Mouse (Mus musculus) layer of hippocampus, adult 9-10 months (tissue): ENCODE results near the gene Wdr83.

Source experiments
- DNase-seq: peaks from one replicate; pipeline ENCODE4 v3.0.0; 2022; ENCODE audit warnings: low spot score

Gene Wdr83

GRCm38 (mm10) chr8:85035165-85035727, 45.9 kb downstream of the Wdr83 start:
- no peak for DNase-seq

DNA sequence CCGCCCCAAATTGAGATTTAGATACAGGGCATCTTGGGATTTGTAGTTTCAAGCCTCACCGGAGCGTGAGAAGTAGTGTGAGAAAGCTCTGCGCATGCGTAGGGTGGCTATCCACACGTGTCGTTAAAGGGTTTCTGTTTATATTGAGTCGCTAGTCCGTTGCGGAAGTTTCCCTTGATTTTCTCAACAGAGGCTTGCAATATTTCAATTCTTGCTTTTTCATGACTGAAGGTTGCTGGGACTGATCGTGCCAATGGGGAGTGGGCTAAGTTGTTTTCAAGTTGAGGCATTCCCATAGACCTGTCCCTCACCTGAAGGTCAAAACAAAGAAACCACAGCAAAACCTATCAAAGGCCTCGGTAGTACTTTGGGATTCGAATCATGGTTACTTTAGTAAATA, 46.3 kb downstream of the Wdr83 start:
- DNase-seq = peak; percentile 52

- DNase-seq = no peak
These were observed 47.2 kb downstream of the Wdr83 start for GRCm38 (mm10) chr8:85033867-85034266.

- no peak for DNase-seq
These were observed 48.3 kb downstream of the Wdr83 start for GRCm38 (mm10) chr8:85032622-85033311.

DNA sequence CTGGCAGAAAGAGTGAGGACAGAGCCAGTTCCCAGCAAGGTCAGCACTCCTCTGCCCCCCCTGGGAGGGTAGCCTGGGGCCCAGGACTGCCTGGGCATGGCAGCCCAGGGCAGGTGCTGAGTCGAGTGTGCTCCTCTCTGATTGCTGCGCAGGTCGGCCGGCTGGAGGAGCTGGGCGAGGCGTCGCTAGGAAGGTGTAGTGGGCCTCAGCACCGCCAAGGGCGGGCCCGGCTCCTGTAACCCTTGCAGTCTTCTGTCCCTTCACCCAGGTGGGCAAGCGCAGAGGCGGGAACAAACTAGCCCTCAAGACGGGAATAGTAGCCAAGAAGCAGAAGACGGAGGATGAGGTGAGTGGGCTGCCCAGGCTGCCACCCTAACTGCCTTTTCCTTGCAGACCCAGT, 51.8 kb downstream of the Wdr83 start:
- no peak for DNase-seq

DNA sequence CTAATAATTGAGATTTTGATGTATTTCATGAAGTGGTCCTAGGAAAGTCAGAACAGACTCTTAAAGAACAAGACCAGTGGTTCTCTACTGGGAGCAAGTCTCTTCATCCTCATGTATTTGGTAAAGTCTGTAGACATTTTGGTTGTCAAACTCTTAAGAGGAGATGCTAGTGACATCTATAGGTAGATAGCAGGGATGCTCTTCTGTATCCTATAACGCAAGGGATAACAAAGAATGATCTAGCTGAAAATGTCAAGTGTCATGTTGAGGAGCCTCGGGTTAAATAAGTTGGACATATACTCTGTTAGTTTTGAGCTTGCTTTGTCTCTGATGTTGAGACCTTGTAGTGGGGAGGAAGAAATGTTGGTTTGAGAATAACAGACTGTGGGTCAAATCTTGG, 53.2 kb downstream of the Wdr83 start:
- DNase-seq = no peak

GRCm38 (mm10) chr8:85027516-85027855, 53.6 kb downstream of the Wdr83 start:
- no peak for DNase-seq

DNA sequence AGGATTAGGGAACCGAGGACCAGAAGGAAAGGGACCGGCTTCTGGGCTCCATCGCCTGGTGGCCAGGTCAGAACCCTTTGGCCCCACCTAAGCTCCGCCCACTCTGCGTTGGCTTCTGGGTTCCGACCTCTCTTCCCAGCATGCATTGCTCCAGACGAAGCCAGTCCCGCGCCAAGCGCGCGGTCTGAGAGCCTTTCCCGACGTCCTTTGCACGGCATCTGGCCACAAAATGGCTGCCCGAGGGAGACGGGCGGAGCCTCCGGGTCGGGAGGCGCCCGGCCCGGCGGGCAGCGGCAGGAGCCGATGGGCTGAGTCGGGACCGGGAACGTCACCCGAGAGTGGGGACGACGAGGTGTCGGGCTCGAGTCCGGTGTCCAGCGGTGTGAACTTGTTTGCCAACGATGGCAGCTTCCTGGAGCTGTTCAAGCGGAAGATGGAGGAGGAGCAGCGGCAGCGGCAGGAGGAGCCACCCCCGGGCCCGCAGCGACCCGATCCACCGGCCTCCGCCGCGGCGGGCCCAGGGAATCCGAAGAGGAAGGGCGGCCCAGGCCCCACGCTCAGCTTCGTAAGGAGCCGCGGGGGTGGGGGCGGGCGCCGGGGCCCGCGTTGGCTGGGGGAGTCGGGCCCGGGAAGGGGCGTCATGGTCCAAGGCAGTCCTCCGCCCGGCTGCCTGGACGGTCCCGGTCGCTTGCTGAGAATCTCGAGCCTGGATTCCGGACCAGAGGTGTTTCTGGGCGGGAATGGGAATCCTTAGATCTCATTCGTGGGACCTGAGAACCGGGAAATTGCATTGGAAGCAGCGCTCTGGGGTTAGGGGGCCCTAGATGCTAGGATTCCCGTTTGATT, 54.2 kb downstream of the Wdr83 start, which contains the start of gene Trir:
TSS of gene Trir (plus strand) at position 154 of the 846 bp plus-strand sequence.
- DNase-seq = peak; percentile 91

- DNase-seq = peak; percentile 88
These were observed 55.8 kb downstream of the Wdr83 start, which contains the start of gene Asna1 for GRCm38 (mm10) chr8:85025098-85025932. TSS of gene Asna1 (minus strand) at chr8:85025281.
